7 mouse cellular contexts compared by ENCODE assay signal in the genomic region with DNA sequence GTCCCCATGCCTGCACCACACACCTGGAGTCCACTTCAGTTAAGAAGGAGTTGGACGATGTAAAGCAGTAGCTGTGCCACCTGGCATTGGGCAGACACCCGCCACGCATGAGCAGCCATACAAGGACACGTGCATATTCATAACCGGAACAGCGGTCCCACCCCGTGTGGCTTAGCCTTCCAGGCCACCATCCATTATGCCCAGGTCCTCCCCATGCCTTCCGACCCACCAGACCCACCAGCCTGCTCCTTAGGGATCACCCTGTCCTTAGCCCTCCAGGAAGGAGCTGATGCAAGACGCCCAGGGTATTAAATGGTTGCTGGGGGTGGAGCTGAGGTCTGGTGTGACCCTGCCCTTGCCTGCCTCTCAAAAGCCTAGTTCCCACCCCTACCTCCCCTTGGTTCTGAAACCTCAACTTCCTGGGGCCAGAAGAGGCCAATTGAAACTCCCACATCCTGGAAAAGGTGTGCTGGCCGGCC. TPM values are rescaled to one million over a fixed set of nuclear protein-coding genes. Genes with fewer than 3 reads are reported as not detected.
DNase-seq lines count a peak whose midpoint lies in the region; ATAC-seq lines count a peak whose summit lies in the region.

No protein-coding gene starts in this region.

- no peaks in the 10 kb centered on the region for H3K27me3 ChIP-seq in heart, embryonic 15.5 days
- H3K27me3 ChIP-seq in liver, embryonic 13.5 days: no peaks in the 10 kb centered on the region

- 80% methylated on average over 10 of the region's 10 CpGs for WGBS in heart, embryonic 15.5 days
- 52% methylated on average over 10 of the region's 10 CpGs for WGBS in liver, embryonic 13.5 days (ENCODE audit: insufficient replicate concordance)

- H3K4me2 ChIP-seq in heart, embryonic 15.5 days: peak overlapping the region; percentile 92
- H3K4me2 ChIP-seq in liver, embryonic 13.5 days: peak overlapping the region; percentile 85

- no peaks in the 10 kb centered on the region for H3K9me3 ChIP-seq in heart, embryonic 15.5 days (replicated peaks)
- no peaks in the 10 kb centered on the region for H3K9me3 ChIP-seq in liver, embryonic 13.5 days (replicated peaks)

- DNase-seq in urinary bladder, postnatal 14 days (ENCODE audit: low spot score): peak; percentile 32
- DNase-seq in urinary bladder, postnatal 10 days (ENCODE audit: low spot score): no peak
- peak; percentile 32 for DNase-seq in liver, embryonic 13.5 days
- peak; percentile 60 to 61 for DNase-seq in spleen, postnatal 36 days (ENCODE audit: low spot score in 2 of 2)
- no peak for DNase-seq in left cerebral cortex, postnatal 25 days (ENCODE audit: low spot score in 2 of 2)
- DNase-seq in urinary bladder, postnatal 25 days (ENCODE audit: low spot score): no peak

- H3K4me1 ChIP-seq in heart, embryonic 15.5 days (replicated peaks): peaks cover 36% of the 10 kb centered on the region
- H3K4me1 ChIP-seq in liver, embryonic 13.5 days (replicated peaks): peaks cover 62% of the 10 kb centered on the region

- 0 out of 2 replicates have a peak overlapping the region, but pooled peaks have one; percentile 15 for H3K9ac ChIP-seq in heart, embryonic 15.5 days
- H3K9ac ChIP-seq in liver, embryonic 13.5 days: peak overlapping the region; percentile 99

- no peak for ATAC-seq in heart, embryonic 15.5 days (replicated peaks; ENCODE audit: insufficient number of reproducible peaks, insufficient read depth, low FRiP score, low read depth)
- peak; percentile 12; the same call in 1 of the 2 replicates for ATAC-seq in liver, embryonic 13.5 days (ENCODE audit: low read depth)

- H3K4me3 ChIP-seq in heart, embryonic 15.5 days: peak overlapping the region; percentile 73; the same call in 1 of the 2 replicates
- H3K4me3 ChIP-seq in liver, embryonic 13.5 days (replicated peaks): peak overlapping the region; percentile 100

- intact Hi-C loops in left cerebral cortex, postnatal 25 days (cut with DNase I): no loop called here

- H3K36me3 ChIP-seq in heart, embryonic 15.5 days: peaks cover 9% of the 10 kb centered on the region; the same call in 1 of the 2 replicates
- H3K36me3 ChIP-seq in liver, embryonic 13.5 days: peaks cover 59% of the 10 kb centered on the region

- peak overlapping the region; percentile 78 for H3K27ac ChIP-seq in heart, embryonic 15.5 days
- H3K27ac ChIP-seq in liver, embryonic 13.5 days: peak overlapping the region; percentile 99

RNA-seq across cellular contexts. Expression of a gene that starts 3.4 kb away (rescaled TPM):
- 40.2 and 46.4 TPM in 2 replicates for polyA plus RNA-seq in heart, embryonic 15.5 days (2015; fragmentation: Nextera tagmentation; extraction: Ambion mirVana)
- 92.3 and 93.0 TPM in 2 replicates for polyA plus RNA-seq in liver, embryonic 13.5 days (2015; fragmentation: Nextera tagmentation; extraction: Ambion mirVana)
- 1 to 10 TPM; 3.9 to 4.9 TPM for total RNA-seq in left cerebral cortex, postnatal 25 days (2021)

RNA-seq across cellular contexts. Expression of a gene that starts 31.2 kb away (rescaled TPM):
- polyA plus RNA-seq in heart, embryonic 15.5 days (2015; fragmentation: Nextera tagmentation; extraction: Ambion mirVana): 73.9 and 90.0 TPM in 2 replicates
- polyA plus RNA-seq in liver, embryonic 13.5 days (2015; fragmentation: Nextera tagmentation; extraction: Ambion mirVana): 32.8 and 34.0 TPM in 2 replicates
- 100 to 1,000 TPM; 314 to 335 TPM for total RNA-seq in left cerebral cortex, postnatal 25 days (2021)

RNA-seq across cellular contexts. Expression of a gene that starts 32.0 kb away (rescaled TPM):
- 30.8 and 32.7 TPM in 2 replicates for polyA plus RNA-seq in heart, embryonic 15.5 days (2015; fragmentation: Nextera tagmentation; extraction: Ambion mirVana)
- polyA plus RNA-seq in liver, embryonic 13.5 days (2015; fragmentation: Nextera tagmentation; extraction: Ambion mirVana): 10.0 and 10.7 TPM in 2 replicates
- 10 to 100 TPM; 47.7 to 50.8 TPM for total RNA-seq in left cerebral cortex, postnatal 25 days (2021)

RNA-seq across cellular contexts. Expression of a gene that starts 46.3 kb away (rescaled TPM):
- 194 and 219 TPM in 2 replicates for polyA plus RNA-seq in heart, embryonic 15.5 days (2015; fragmentation: Nextera tagmentation; extraction: Ambion mirVana)
- 195 and 202 TPM in 2 replicates for polyA plus RNA-seq in liver, embryonic 13.5 days (2015; fragmentation: Nextera tagmentation; extraction: Ambion mirVana)
- total RNA-seq in left cerebral cortex, postnatal 25 days (2021): 100 to 1,000 TPM; 278 to 295 TPM

RNA-seq across cellular contexts. Expression of a gene that starts 58.2 kb away (rescaled TPM):
- polyA plus RNA-seq in heart, embryonic 15.5 days (2015; fragmentation: Nextera tagmentation; extraction: Ambion mirVana): 9.9 and 13.3 TPM in 2 replicates
- 2.7 and 3.5 TPM in 2 replicates for polyA plus RNA-seq in liver, embryonic 13.5 days (2015; fragmentation: Nextera tagmentation; extraction: Ambion mirVana)
- 1 to 10 TPM; 3.8 to 7.3 TPM for total RNA-seq in left cerebral cortex, postnatal 25 days (2021)

Comparison
In these comparisons a context has a peak if more than half of its experiments do, and no peak if none do; other contexts are left out.
1. DNase-seq: peak in urinary bladder, postnatal 14 days (single experiment), liver, embryonic 13.5 days (single experiment) and spleen, postnatal 36 days (2 of 2); none in urinary bladder, postnatal 10 days (single experiment), left cerebral cortex, postnatal 25 days (0 of 2) and urinary bladder, postnatal 25 days (single experiment).